Mouse (Mus musculus) gastrocnemius, adult 2 months (tissue): ENCODE results near the gene Ltbp1. TPM values are rescaled to one million over a fixed set of nuclear protein-coding genes. Genes with fewer than 3 reads are reported as not detected.

Source experiments
- DNase-seq: peaks from one replicate; pipeline ENCODE4 v3.0.0; 2022
- H3K27ac ChIP-seq: fragments of 200-600 bp; 2 replicates; pipeline ENCODE4 v1.8.1; 2022; ENCODE audit warnings: mild to moderate bottlenecking
- H3K4me3 ChIP-seq: fragments of 200-600 bp; 2 replicates; pipeline ENCODE4 v1.8.1; 2022; ENCODE audit warnings: mild to moderate bottlenecking, moderate library complexity
- CTCF ChIP-seq: fragments of 200-600 bp; IDR thresholded peaks from 2 replicates; pipeline ENCODE4 v1.8.1; 2022; ENCODE audit warnings: antibody characterized with exemption, mild to moderate bottlenecking, moderate library complexity
- intact Hi-C: fragments of 180-260 bp; cut with DNase I; formaldehyde crosslinking; loops from one replicate; pipeline ENCODE4 v1.15.1; 2025
- total RNA-seq, 2 experiments: library from RNA; stranded (reverse); gene quantifications; 2 replicates each; pipeline ENCODE4 v1.2.3; 2021

The Ltbp1 gene
- total RNA-seq, 2 experiments from 2014 or later, result 8.9 to 11.0 TPM

GRCm38 (mm10) chr17:75180956-75181588 is 175.7 kb downstream of the Ltbp1 start:
- no peak for TF ChIP-seq CTCF
- Histone ChIP-seq H3K4me3 (peak overlapping the region; percentile 25), H3K27ac (no peak overlapping the region)
- no peak for DNase-seq
- intact Hi-C loops, result no loop called here

GRCm38 (mm10) chr17:75182319-75183001 is 177.1 kb downstream of the Ltbp1 start:
- intact Hi-C loops, result no loop called here
- H3K4me3 ChIP-seq, result no peak overlapping the region
- no peak for DNase-seq
- no peak overlapping the region for H3K27ac ChIP-seq
- TF ChIP-seq CTCF, result no peak

- Histone ChIP-seq H3K27ac (no peak overlapping the region), H3K4me3 (no peak overlapping the region)
- TF ChIP-seq CTCF, result no peak
- DNase-seq, result no peak
- intact Hi-C loops, result no loop called here
Observed at GRCm38 (mm10) chr17:75186732-75187509, 181.6 kb downstream of the Ltbp1 start.

- intact Hi-C loops, result no loop called here
- no peak for DNase-seq
- Histone ChIP-seq H3K4me3 (no peak overlapping the region), H3K27ac (no peak overlapping the region)
- no peak for TF ChIP-seq CTCF
Observed at GRCm38 (mm10) chr17:75196952-75197351, 191.6 kb downstream of the Ltbp1 start.

GRCm38 (mm10) chr17:75198767-75199166 is 193.4 kb downstream of the Ltbp1 start:
- no peak for TF ChIP-seq CTCF
- intact Hi-C loops, result no loop called here
- DNase-seq, result no peak
- Histone ChIP-seq H3K27ac (no peak overlapping the region), H3K4me3 (no peak overlapping the region)

GRCm38 (mm10) chr17:75199694-75200093 is 194.3 kb downstream of the Ltbp1 start:
- no peak for DNase-seq
- no peak for TF ChIP-seq CTCF
- H3K27ac ChIP-seq, result no peak overlapping the region
- intact Hi-C loops, result no loop called here
- no peak overlapping the region for H3K4me3 ChIP-seq

- TF ChIP-seq CTCF, result no peak
- no peak overlapping the region for H3K27ac ChIP-seq
- intact Hi-C loops, result no loop called here
- no peak overlapping the region for H3K4me3 ChIP-seq
- DNase-seq, result no peak
Observed at GRCm38 (mm10) chr17:75202314-75202713, 196.9 kb downstream of the Ltbp1 start.

GRCm38 (mm10) chr17:75204065-75204464 is 198.7 kb downstream of the Ltbp1 start:
- DNase-seq, result no peak
- no peak for TF ChIP-seq CTCF
- no peak overlapping the region for H3K4me3 ChIP-seq
- intact Hi-C loops, result no loop called here
- H3K27ac ChIP-seq, result no peak overlapping the region

GRCm38 (mm10) chr17:75206281-75206680 is 200.9 kb downstream of the Ltbp1 start:
- Histone ChIP-seq H3K4me3 (no peak overlapping the region), H3K27ac (no peak overlapping the region)
- intact Hi-C loops, result no loop called here
- no peak for TF ChIP-seq CTCF
- no peak for DNase-seq

GRCm38 (mm10) chr17:75208164-75208698 is 202.9 kb downstream of the Ltbp1 start:
- H3K4me3 ChIP-seq, result no peak overlapping the region
- H3K27ac ChIP-seq, result no peak overlapping the region
- DNase-seq, result no peak
- intact Hi-C loops, result no loop called here
- no peak for TF ChIP-seq CTCF

GRCm38 (mm10) chr17:75210526-75210925 is 205.2 kb downstream of the Ltbp1 start:
- intact Hi-C loops, result no loop called here
- TF ChIP-seq CTCF, result no peak
- H3K27ac ChIP-seq, result no peak overlapping the region

GRCm38 (mm10) chr17:75216362-75216761 is 211.0 kb downstream of the Ltbp1 start:
- H3K4me3 ChIP-seq, result no peak overlapping the region
- DNase-seq, result no peak
- no peak overlapping the region for H3K27ac ChIP-seq
- intact Hi-C loops, result no loop called here
- no peak for TF ChIP-seq CTCF

More at GRCm38 (mm10) chr17:75210526-75210925, 205.2 kb downstream of the Ltbp1 start:
- H3K4me3 ChIP-seq, result no peak overlapping the region
- no peak for DNase-seq

- H3K27ac ChIP-seq, result no peak overlapping the region
- no peak for TF ChIP-seq CTCF
- H3K4me3 ChIP-seq, result no peak overlapping the region
- DNase-seq, result no peak
- intact Hi-C loops, result no loop called here
Observed at GRCm38 (mm10) chr17:75218700-75219099, 213.3 kb downstream of the Ltbp1 start.
